ENCODE assay signal across 7 mouse cellular contexts in genomic region chr4:132309140-132309848, GRCm38 (mm10). TPM values are rescaled to one million over a fixed set of nuclear protein-coding genes. Genes with fewer than 3 reads are reported as not detected.
DNase-seq lines count a peak whose midpoint lies in the region; ATAC-seq and TF ChIP-seq lines count a peak whose summit lies in the region.

No protein-coding gene starts in this region.

- intact Hi-C loops in left cerebral cortex, postnatal 36 days (cut with DNase I), result loop anchor here (10.0 kb wide), 1 partner anchor 206 kb away; the partner anchor contains the start of gene Sesn2

- H3K4me3 ChIP-seq in forebrain, embryonic 12.5 days (replicated peaks), result peak overlapping the region; percentile 71
- H3K4me3 ChIP-seq in limb, embryonic 11.5 days (ENCODE audit: low read depth, low read length), result peak overlapping the region; percentile 75
- H3K4me3 ChIP-seq in midbrain, postnatal 0 days (ENCODE audit: low read depth, low read length), result peak overlapping the region; percentile 62

- H3K36me3 ChIP-seq in forebrain, embryonic 12.5 days (replicated peaks), result peaks cover 43% of the 10 kb centered on the region
- H3K36me3 ChIP-seq in limb, embryonic 11.5 days (ENCODE audit: control insufficient read depth, insufficient read depth, low read length), result peaks cover 18% of the 10 kb centered on the region
- peaks cover 23% of the 10 kb centered on the region for H3K36me3 ChIP-seq in midbrain, postnatal 0 days (ENCODE audit: insufficient read depth, low read length)

- no peaks in the 10 kb centered on the region for H3K27me3 ChIP-seq in forebrain, embryonic 12.5 days
- no peaks in the 10 kb centered on the region for H3K27me3 ChIP-seq in limb, embryonic 11.5 days (ENCODE audit: control insufficient read depth, insufficient read depth, low read length)
- H3K27me3 ChIP-seq in midbrain, postnatal 0 days (ENCODE audit: insufficient read depth, low read length), result no peaks in the 10 kb centered on the region

- peak; percentile 26 to 37 for DNase-seq in left cerebral cortex, postnatal 36 days (ENCODE audit: low spot score in 2 of 2)
- no peak for DNase-seq in left cerebral cortex, adult 8-10 months (ENCODE audit: low spot score in 2 of 2)
- peak; percentile 43 for DNase-seq in T-cell, adult 2 months (ENCODE audit: low spot score)
- DNase-seq in limb, embryonic 11.5 days (ENCODE audit: low spot score), result no peak
- DNase-seq in midbrain, postnatal 0 days (ENCODE audit: low spot score), result peak; percentile 43
- DNase-seq in gastrocnemius, adult 8-10 months (ENCODE audit: low spot score in 2 of 2), result no peak

- H3K4me1 ChIP-seq in forebrain, embryonic 12.5 days, result peaks cover 15% of the 10 kb centered on the region
- peaks cover 3% of the 10 kb centered on the region; the same call in 1 of the 2 replicates for H3K4me1 ChIP-seq in limb, embryonic 11.5 days (ENCODE audit: control insufficient read depth, insufficient read depth, low read length)
- no peaks in the 10 kb centered on the region; the same call in 1 of the 2 replicates for H3K4me1 ChIP-seq in midbrain, postnatal 0 days (ENCODE audit: insufficient read depth, low read length)

- peak overlapping the region; percentile 85 for H3K27ac ChIP-seq in forebrain, embryonic 12.5 days
- H3K27ac ChIP-seq in limb, embryonic 11.5 days (replicated peaks; ENCODE audit: low read depth, low read length), result peak overlapping the region; percentile 63
- H3K27ac ChIP-seq in midbrain, postnatal 0 days (ENCODE audit: low read depth, low read length), result peak overlapping the region; percentile 95

- peak overlapping the region; percentile 86 for H3K4me2 ChIP-seq in forebrain, embryonic 12.5 days
- peak overlapping the region; percentile 88 for H3K4me2 ChIP-seq in limb, embryonic 11.5 days (ENCODE audit: low read depth, severe bottlenecking)
- peak overlapping the region; percentile 62 for H3K4me2 ChIP-seq in midbrain, postnatal 0 days (ENCODE audit: low read depth, low read length, poor library complexity, severe bottlenecking)

- no peaks in the 10 kb centered on the region for H3K9me3 ChIP-seq in forebrain, embryonic 12.5 days
- no peaks in the 10 kb centered on the region for H3K9me3 ChIP-seq in limb, embryonic 11.5 days (ENCODE audit: control insufficient read depth, low read length)
- no peaks in the 10 kb centered on the region for H3K9me3 ChIP-seq in midbrain, postnatal 0 days (ENCODE audit: low read length)

- TF ChIP-seq CTCF in midbrain, postnatal 0 days (IDR thresholded peaks at IDR 0.05), result no peak

- ATAC-seq in forebrain, embryonic 12.5 days (ENCODE audit: low FRiP score), result no peak
- ATAC-seq in limb, embryonic 11.5 days (ENCODE audit: insufficient number of reproducible peaks, low FRiP score, low TSS enrichment, low read depth), result no peak
- ATAC-seq in midbrain, postnatal 0 days (ENCODE audit: low FRiP score), result no peak; the same call in 1 of the 2 replicates

- peak overlapping the region; percentile 85 for H3K9ac ChIP-seq in forebrain, embryonic 12.5 days
- peak overlapping the region; percentile 88 for H3K9ac ChIP-seq in limb, embryonic 11.5 days (ENCODE audit: low read length)
- H3K9ac ChIP-seq in midbrain, postnatal 0 days (replicated peaks; ENCODE audit: low read length, poor library complexity, severe bottlenecking), result peak overlapping the region; percentile 86

- under 1% methylated on average over 15 of the region's 15 CpGs for WGBS in forebrain, embryonic 12.5 days
- under 1% methylated on average over 15 of the region's 15 CpGs for WGBS in limb, embryonic 11.5 days
- WGBS in midbrain, postnatal 0 days, result under 1% methylated on average over 15 of the region's 15 CpGs

RNA-seq across cellular contexts. Expression of gene Rab42, which starts 6.1 kb away (rescaled TPM):
- total RNA-seq in left cerebral cortex, postnatal 36 days (2021), result 1 to 10 TPM; 1.5 to 2.8 TPM
- total RNA-seq in left cerebral cortex, adult 8-10 months (2022), result 1 to 10 TPM; 1.5 to 3.3 (median 2.3) TPM
- 0.78 and 0.82 TPM in 2 replicates for polyA plus RNA-seq in forebrain, embryonic 12.5 days (2016; fragmentation: Nextera tagmentation; extraction: Ambion mirVana)
- 0.61 and 0.95 TPM in 2 replicates for polyA plus RNA-seq in limb, embryonic 11.5 days (2014; fragmentation: Nextera tagmentation; extraction: Ambion mirVana)
- total RNA-seq in midbrain, postnatal 0 days (2014; rRNA removed), result 0.38 and 3.3 TPM in 2 replicates
- polyA plus RNA-seq in midbrain, postnatal 0 days (2015; fragmentation: Nextera tagmentation; extraction: Ambion mirVana), result 4.2 and 4.3 TPM in 2 replicates
- 1 to 10 TPM in 1 of 4 experiments, under 1 TPM in 1, not detected in 2; 0.58 to 1.5 TPM for total RNA-seq in gastrocnemius, adult 8-10 months (2022)

RNA-seq across cellular contexts. Expression of gene Trnau1ap, which starts 20.0 kb away (rescaled TPM):
- 10 to 100 TPM; 21.5 to 24.8 TPM for total RNA-seq in left cerebral cortex, postnatal 36 days (2021)
- 10 to 100 TPM; 20.6 to 30.6 (median 29.0) TPM for total RNA-seq in left cerebral cortex, adult 8-10 months (2022)
- 77.8 and 88.3 TPM in 2 replicates for polyA plus RNA-seq in forebrain, embryonic 12.5 days (2016; fragmentation: Nextera tagmentation; extraction: Ambion mirVana)
- 81.3 and 83.6 TPM in 2 replicates for polyA plus RNA-seq in limb, embryonic 11.5 days (2014; fragmentation: Nextera tagmentation; extraction: Ambion mirVana)
- total RNA-seq in midbrain, postnatal 0 days (2014; rRNA removed), result 47.7 and 55.2 TPM in 2 replicates
- 56.9 and 63.0 TPM in 2 replicates for polyA plus RNA-seq in midbrain, postnatal 0 days (2015; fragmentation: Nextera tagmentation; extraction: Ambion mirVana)
- 10 to 100 TPM in 3 of 4 experiments, 1 to 10 TPM in 1; 9.4 to 13.4 (median 11.1) TPM for total RNA-seq in gastrocnemius, adult 8-10 months (2022)

RNA-seq across cellular contexts. Expression of gene Taf12, which starts 35.1 kb away (rescaled TPM):
- total RNA-seq in left cerebral cortex, postnatal 36 days (2021), result 10 to 100 TPM; 19.0 to 25.2 TPM
- 10 to 100 TPM; 15.7 to 22.4 (median 20.4) TPM for total RNA-seq in left cerebral cortex, adult 8-10 months (2022)
- 61.0 and 61.2 TPM in 2 replicates for polyA plus RNA-seq in forebrain, embryonic 12.5 days (2016; fragmentation: Nextera tagmentation; extraction: Ambion mirVana)
- 64.4 and 66.7 TPM in 2 replicates for polyA plus RNA-seq in limb, embryonic 11.5 days (2014; fragmentation: Nextera tagmentation; extraction: Ambion mirVana)
- 9.0 and 19.8 TPM in 2 replicates for total RNA-seq in midbrain, postnatal 0 days (2014; rRNA removed)
- polyA plus RNA-seq in midbrain, postnatal 0 days (2015; fragmentation: Nextera tagmentation; extraction: Ambion mirVana), result 30.3 and 33.1 TPM in 2 replicates
- total RNA-seq in gastrocnemius, adult 8-10 months (2022), result 10 to 100 TPM; 35.4 to 47.2 (median 38.4) TPM

RNA-seq across cellular contexts. Expression of gene Rcc1, which starts 44.1 kb away (rescaled TPM):
- total RNA-seq in left cerebral cortex, postnatal 36 days (2021), result 10 to 100 TPM in 1 of 2 experiments, 1 to 10 TPM in 1; 9.7 to 12.3 TPM
- total RNA-seq in left cerebral cortex, adult 8-10 months (2022), result 10 to 100 TPM; 12.0 to 15.5 (median 14.2) TPM
- polyA plus RNA-seq in forebrain, embryonic 12.5 days (2016; fragmentation: Nextera tagmentation; extraction: Ambion mirVana), result 103 and 109 TPM in 2 replicates
- polyA plus RNA-seq in limb, embryonic 11.5 days (2014; fragmentation: Nextera tagmentation; extraction: Ambion mirVana), result 81.0 and 82.2 TPM in 2 replicates
- total RNA-seq in midbrain, postnatal 0 days (2014; rRNA removed), result 18.7 and 23.4 TPM in 2 replicates
- 21.7 and 21.9 TPM in 2 replicates for polyA plus RNA-seq in midbrain, postnatal 0 days (2015; fragmentation: Nextera tagmentation; extraction: Ambion mirVana)
- total RNA-seq in gastrocnemius, adult 8-10 months (2022), result 1 to 10 TPM; 4.8 to 8.4 (median 8.1) TPM

RNA-seq across cellular contexts. Expression of gene Gmeb1, which starts 47.9 kb away (rescaled TPM):
- 10 to 100 TPM; 20.7 to 25.2 TPM for total RNA-seq in left cerebral cortex, postnatal 36 days (2021)
- total RNA-seq in left cerebral cortex, adult 8-10 months (2022), result 10 to 100 TPM; 18.9 to 24.7 (median 20.2) TPM
- 46.3 and 47.8 TPM in 2 replicates for polyA plus RNA-seq in forebrain, embryonic 12.5 days (2016; fragmentation: Nextera tagmentation; extraction: Ambion mirVana)
- 43.9 and 48.3 TPM in 2 replicates for polyA plus RNA-seq in limb, embryonic 11.5 days (2014; fragmentation: Nextera tagmentation; extraction: Ambion mirVana)
- total RNA-seq in midbrain, postnatal 0 days (2014; rRNA removed), result 10.6 and 21.0 TPM in 2 replicates
- polyA plus RNA-seq in midbrain, postnatal 0 days (2015; fragmentation: Nextera tagmentation; extraction: Ambion mirVana), result 28.8 and 30.5 TPM in 2 replicates
- total RNA-seq in gastrocnemius, adult 8-10 months (2022), result 10 to 100 TPM in 1 of 4 experiments, 1 to 10 TPM in 3; 7.4 to 11.0 (median 7.9) TPM

Comparison
In these comparisons a context has a peak if more than half of its experiments do, and no peak if none do; other contexts are left out.
1. DNase-seq: peak in left cerebral cortex, postnatal 36 days (2 of 2), T-cell, adult 2 months (single experiment) and midbrain, postnatal 0 days (single experiment); none in left cerebral cortex, adult 8-10 months (0 of 2), limb, embryonic 11.5 days (single experiment) and gastrocnemius, adult 8-10 months (0 of 2).
2. Peak in every context shown above with its lines, with median percentiles within 50 percentile points of each other: H3K27ac ChIP-seq, H3K4me2 ChIP-seq, H3K4me3 ChIP-seq and H3K9ac ChIP-seq.